Mouse (Mus musculus) heart, postnatal 25 days (tissue): ENCODE measurements at regions not wholly inside any gene's neighbourhood (a gene's known extent, or its start where the extent isn't known, plus 50 kb on each side); places are given as distances from the start of the nearest gene placed in this dataset.
A peak's percentile ranks its signal among the peaks of the same experiment; 100 is the strongest.

Experiments used
- DNase-seq: peaks from one replicate; pipeline ENCODE4 v3.0.0; 2022; ENCODE audit warnings: low spot score
- intact Hi-C: fragments of 180-260 bp; cut with DNase I; formaldehyde crosslinking; loops from one replicate; pipeline ENCODE4 v1.15.1; 2025

DNA sequence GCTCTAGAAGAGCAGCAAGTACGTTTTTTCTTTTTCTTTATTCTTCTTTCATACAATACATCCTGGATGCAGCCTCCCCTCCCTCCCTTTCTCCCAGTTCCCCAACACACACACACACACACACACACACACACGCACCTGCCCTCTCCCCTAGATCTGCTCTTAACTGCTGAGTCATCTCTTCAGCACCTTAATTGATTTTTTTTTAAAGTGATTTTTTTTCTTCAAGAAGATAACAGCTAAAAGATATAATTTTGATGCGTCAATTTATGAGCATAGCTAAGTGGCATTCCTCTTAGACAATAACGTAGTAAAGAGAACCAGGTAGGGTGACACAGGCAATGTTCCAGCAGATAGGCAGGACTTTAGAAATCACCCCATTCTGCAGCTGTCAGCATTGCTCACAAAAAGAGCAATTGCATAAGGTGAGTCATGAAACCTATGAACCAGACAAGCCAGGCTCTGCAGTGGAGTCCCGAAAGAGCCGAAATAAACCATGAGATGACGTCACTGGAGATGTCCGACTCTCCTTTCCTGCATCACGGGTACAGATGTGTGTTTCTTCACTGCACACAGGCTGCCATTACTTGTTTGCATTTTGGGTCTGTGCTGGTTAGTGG, 63.9 kb upstream of the Tnrc6a start:
- DNase-seq: no peak
- intact Hi-C loops: no loop called here

DNA sequence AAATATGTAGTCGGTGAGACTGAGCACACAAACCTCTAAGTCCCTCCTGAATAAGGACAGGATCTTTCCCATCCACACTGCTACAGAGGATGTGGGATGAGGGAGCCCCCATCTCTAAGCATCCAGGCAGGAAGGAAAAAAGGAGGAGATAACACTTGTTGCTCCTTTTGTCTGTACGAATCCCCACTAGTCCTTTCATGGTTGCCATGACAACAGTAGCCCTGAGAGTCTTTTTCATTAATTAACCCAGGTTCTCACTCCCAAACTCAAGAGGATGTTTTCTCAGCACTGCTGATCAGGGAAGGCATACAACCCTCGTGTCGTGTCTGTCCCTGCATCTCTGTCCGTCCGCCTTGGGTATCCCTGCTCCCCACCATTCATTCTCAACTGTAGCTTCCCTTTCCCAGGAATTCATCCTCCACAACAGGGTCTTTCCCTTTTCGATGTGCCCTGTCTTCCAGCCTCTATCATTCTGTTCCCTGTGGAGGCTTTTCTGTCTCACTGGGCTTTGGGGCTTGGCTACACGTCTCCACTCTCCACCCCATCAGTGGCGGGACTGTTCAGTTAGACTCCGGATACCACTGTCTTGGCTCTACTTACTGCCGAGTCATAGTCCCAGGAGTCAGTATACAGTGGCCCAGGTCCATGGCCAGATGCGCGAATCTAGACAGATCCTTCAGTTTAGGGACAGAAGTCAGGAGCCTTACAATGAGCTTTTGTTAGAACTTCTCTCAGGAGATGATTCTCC, 60.2 kb upstream of the Tnrc6a start:
- intact Hi-C loops: no loop called here

DNA sequence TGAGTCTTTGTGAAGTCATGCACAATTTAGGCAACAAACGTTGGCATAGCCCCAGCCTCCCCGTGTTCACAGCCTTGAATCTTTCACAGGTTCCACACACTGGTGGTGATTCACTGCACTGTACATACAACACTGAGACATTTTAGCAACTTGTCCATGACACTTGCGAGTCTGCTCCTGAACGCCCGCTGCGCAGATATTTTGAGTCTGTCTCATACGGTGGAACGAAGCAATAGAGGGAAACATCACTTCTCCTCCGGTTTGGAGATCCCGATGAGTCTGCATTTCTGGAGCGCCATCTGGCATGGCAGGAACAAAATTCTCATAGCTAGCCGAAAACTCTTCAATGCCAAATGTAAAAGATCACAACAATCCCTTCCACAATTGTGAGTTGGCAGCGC, 57.7 kb upstream of the Tnrc6a start:
- intact Hi-C loops: no loop called here
- peak; percentile 10 for DNase-seq

More for the DNA sequence above, 60.2 kb upstream of the Tnrc6a start:
- DNase-seq: no peak

DNA sequence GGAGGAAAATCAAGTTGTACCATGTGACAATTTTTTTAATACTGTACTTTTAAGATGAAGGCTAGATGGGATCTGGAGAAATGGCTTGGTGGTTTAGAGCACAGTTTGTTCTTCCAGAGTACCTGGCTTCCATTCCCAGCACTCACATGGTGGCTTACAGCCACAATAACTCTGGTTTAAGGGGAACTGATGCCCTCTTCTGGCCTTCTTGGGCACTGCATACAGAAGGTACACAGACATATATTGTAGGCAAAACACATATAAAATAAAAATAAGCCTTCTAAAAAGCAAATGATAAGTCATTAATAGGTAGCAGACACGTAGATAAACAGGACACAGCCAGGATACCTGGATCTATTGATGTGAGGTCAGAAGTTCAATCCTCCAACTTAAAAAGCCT, 56.3 kb upstream of the Tnrc6a start:
- intact Hi-C loops: no loop called here
- DNase-seq: no peak

DNA sequence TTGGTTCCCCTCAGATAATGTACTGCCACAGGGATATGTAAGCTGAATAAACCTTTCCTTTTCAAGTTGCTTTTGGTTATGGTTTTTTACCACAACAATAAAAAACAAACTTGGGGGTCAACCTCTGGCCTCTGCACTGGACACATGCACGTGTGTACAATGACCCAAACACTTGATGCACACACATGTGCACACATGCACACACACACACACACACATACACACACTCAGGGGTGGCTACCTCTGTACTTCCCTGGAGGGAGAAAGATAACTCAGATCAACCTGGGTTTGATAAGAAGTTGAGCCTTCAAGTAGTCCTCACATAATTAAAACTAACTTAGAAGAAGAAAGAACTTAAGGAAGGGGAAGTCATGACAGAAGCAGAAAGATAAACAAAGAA, 55.4 kb upstream of the Tnrc6a start:
- intact Hi-C loops: no loop called here
- no peak for DNase-seq

DNA sequence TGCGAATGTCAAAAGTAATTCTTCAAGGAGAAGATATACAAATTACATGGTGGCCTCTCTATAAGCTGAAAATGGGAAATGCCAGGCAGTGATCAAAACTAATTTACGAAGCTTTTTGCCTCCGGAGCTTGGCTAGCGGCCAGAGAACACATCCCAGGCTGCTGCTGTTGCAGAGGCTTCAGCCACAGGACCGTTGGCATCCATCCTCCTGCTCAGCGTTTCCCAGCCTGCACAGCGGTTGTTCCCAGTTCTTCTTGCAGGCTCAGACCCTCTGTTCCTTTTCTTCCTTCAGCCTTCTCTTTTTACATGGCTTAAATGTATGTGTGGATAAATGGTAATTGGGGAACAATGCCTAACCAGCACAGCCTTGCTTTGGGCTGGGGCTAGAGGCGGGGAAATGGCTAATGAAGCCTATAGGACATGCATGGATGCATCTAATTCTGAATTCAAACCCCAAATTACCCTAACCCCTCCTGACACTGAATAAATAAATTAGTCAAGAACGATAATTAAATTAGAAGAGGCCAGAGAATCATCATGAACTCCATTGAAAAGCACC, 54.9 kb upstream of the Tnrc6a start:
- no peak for DNase-seq
- intact Hi-C loops: no loop called here

DNA sequence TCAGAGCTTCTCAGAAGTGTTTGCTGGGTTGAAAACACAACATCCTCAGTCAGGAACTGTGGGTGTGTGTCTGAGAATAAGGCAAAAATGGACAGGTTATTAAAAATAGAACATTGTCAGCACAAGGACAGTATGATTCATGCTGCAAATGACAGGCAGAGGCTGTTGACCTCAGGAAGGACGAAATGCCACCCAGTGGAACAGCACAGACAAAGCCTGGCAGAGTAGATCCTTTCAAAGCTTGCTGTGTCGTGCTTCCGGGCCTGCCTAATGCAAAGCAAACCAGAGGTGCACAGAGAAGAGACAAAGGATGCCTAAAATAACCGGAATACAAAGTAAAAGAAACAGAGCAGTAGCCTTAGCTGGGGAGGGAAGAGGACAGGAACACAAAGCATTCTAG, 54.4 kb upstream of the Tnrc6a start:
- intact Hi-C loops: no loop called here
- DNase-seq: no peak

DNA sequence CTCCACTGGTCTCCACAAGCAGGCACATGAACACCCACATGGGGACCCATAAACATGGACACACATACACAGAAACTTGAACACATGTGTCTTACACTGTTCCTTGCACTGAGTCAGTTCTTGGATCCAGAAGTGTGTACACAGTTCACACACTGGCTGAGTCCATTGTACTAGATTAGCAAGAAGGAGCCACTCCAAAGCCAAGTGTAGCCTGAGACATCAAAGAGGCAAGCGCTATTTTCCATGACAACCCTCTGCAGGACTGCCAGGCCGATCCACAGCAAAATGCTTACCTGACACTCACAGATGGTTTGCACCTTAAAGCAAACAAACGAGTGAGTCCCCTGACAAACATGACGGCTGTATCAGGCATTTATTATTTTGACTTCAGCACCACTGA, 52.8 kb upstream of the Tnrc6a start:
- no peak for DNase-seq
- intact Hi-C loops: no loop called here
